Mouse (Mus musculus): ENCODE results near the gene Rabgef1. TPM values are rescaled to one million over a fixed set of nuclear protein-coding genes. Genes with fewer than 3 reads are reported as not detected.

Gene Rabgef1
- polyA plus RNA-seq, 1 experiment, result 29.9 TPM

DNA sequence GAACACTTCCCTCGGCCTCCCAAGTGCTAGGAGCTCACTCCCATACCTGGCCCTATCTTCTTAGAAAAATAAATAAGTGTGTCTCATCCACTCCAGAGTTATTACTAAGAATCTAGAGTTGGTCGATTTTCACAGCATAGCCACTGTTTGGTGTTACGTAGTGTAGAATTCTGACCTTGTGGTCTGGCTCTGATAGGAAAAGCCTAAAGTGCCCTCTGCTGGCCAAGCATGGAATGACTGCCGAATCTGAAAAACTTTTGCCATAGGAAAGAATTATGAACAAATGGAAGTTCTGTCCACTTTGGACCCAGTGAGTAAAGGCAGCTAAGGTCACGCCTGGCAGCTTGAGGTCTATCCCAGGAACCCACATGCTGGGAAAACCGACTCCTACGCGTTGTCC is 32.2 kb upstream of the Rabgef1 start:
- Histone ChIP-seq H3K27me3 (ENCODE audit: control insufficient read depth, insufficient read depth, low read length, poor library complexity, severe bottlenecking) (no peaks in the 10 kb centered on the region), H3K4me1 (ENCODE audit: control insufficient read depth, insufficient read depth, low read length) (peaks cover 2% of the 10 kb centered on the region), H3K4me3 (ENCODE audit: low read depth, low read length) (no peak overlapping the region), H3K27ac (ENCODE audit: insufficient read depth, low read length) (no peak overlapping the region), H3K36me3 (ENCODE audit: control insufficient read depth, insufficient read depth, low read length, poor library complexity, severe bottlenecking) (no peaks in the 10 kb centered on the region), H3K9ac (ENCODE audit: low read depth, poor library complexity, severe bottlenecking) (no peak overlapping the region), H3K9me3 (replicated peaks; ENCODE audit: control insufficient read depth, insufficient read depth, low read length, poor library complexity, severe bottlenecking) (no peaks in the 10 kb centered on the region)
- TF ChIP-seq CTCF (IDR thresholded peaks at IDR 0.05; ENCODE audit: low read depth, low read length) (peak; percentile 8), EP300 (IDR thresholded peaks at IDR 0.05; ENCODE audit: insufficient read depth, low read depth, low read length) (no peak), POLR2A (IDR thresholded peaks at IDR 0.05; ENCODE audit: insufficient read depth, low read length) (no peak)

DNA sequence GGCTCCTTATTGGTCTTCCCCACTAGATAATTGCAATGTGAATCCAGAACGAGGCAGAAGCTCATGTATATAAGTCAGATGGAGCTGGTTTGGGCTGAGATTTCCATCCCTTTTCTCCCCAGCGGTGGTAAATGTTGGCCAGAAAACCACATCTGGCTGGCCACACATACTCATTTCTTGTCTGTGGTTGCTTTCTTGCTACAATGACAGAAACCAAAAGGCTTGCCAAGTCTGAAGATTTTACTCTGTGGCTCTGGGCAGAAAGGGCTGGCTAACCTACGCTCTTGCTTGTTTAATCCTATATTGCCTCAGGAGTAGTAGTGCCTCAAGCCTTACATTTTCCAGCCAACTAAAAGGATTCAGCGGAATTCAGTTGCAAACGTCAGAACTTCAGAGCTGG is 30.5 kb upstream of the Rabgef1 start:
- TF ChIP-seq POLR2A (IDR thresholded peaks at IDR 0.05; ENCODE audit: insufficient read depth, low read length) (no peak), EP300 (IDR thresholded peaks at IDR 0.05; ENCODE audit: insufficient read depth, low read depth, low read length) (no peak)
- no peak overlapping the region for H3K4me3 ChIP-seq (ENCODE audit: low read depth, low read length)
- no peak overlapping the region for H3K27ac ChIP-seq (ENCODE audit: insufficient read depth, low read length)
- peaks cover 2% of the 10 kb centered on the region for H3K4me1 ChIP-seq (ENCODE audit: control insufficient read depth, insufficient read depth, low read length)
- no peaks in the 10 kb centered on the region for H3K36me3 ChIP-seq (ENCODE audit: control insufficient read depth, insufficient read depth, low read length, poor library complexity, severe bottlenecking)
- H3K27me3 ChIP-seq (ENCODE audit: control insufficient read depth, insufficient read depth, low read length, poor library complexity, severe bottlenecking), result no peaks in the 10 kb centered on the region
- H3K9ac ChIP-seq (ENCODE audit: low read depth, poor library complexity, severe bottlenecking), result no peak overlapping the region
- H3K9me3 ChIP-seq (replicated peaks; ENCODE audit: control insufficient read depth, insufficient read depth, low read length, poor library complexity, severe bottlenecking), result no peaks in the 10 kb centered on the region

DNA sequence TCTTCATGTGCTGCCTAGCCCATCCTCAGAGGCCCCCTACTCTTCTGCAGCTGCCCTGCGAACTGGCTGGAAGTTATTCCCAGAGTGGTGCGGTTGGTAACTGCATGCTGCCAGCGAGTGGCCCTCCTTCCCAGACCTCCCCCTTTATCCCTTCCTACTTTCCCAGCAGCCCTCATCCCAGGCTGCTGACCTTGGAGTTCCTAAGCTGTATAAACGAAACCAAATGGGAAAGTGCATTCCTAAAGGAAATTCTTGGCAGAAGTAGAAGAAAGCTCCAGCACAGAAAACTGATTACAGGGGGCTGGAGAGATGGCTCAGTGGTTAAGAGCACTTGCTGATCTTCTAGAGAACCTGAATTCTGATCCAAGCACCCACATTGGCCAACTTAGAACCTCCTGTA is 29.6 kb upstream of the Rabgef1 start:
- H3K4me1 ChIP-seq (ENCODE audit: control insufficient read depth, insufficient read depth, low read length), result peaks cover 2% of the 10 kb centered on the region

DNA sequence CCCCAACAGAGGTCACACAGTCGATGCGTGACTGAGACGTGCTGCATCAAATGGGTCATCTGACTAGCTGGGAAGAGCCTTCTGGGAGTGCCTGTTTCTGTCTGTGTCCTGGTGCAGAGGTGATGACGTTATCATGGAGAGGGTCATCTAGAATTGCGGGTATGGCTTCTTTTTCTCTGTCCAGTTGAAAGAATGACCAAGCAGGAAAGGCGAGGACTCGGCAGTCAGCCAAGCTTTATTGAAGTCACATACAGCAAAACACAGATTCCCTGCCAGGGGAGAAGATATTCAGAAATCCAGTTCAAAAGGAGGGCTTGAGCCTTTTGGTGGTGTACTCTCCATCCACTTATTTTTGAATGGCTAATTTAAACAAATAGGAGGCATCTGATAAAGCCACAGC is 28.5 kb upstream of the Rabgef1 start:
- Histone ChIP-seq H3K9me3 (replicated peaks; ENCODE audit: control insufficient read depth, insufficient read depth, low read length, poor library complexity, severe bottlenecking) (no peaks in the 10 kb centered on the region), H3K27me3 (ENCODE audit: control insufficient read depth, insufficient read depth, low read length, poor library complexity, severe bottlenecking) (no peaks in the 10 kb centered on the region), H3K36me3 (ENCODE audit: control insufficient read depth, insufficient read depth, low read length, poor library complexity, severe bottlenecking) (no peaks in the 10 kb centered on the region), H3K4me3 (ENCODE audit: low read depth, low read length) (no peak overlapping the region), H3K27ac (ENCODE audit: insufficient read depth, low read length) (no peak overlapping the region), H3K9ac (ENCODE audit: low read depth, poor library complexity, severe bottlenecking) (no peak overlapping the region), H3K4me1 (ENCODE audit: control insufficient read depth, insufficient read depth, low read length) (peaks cover 2% of the 10 kb centered on the region)
- TF ChIP-seq CTCF (IDR thresholded peaks at IDR 0.05; ENCODE audit: low read depth, low read length), result no peak
- TF ChIP-seq POLR2A (IDR thresholded peaks at IDR 0.05; ENCODE audit: insufficient read depth, low read length), result no peak
- no peak for TF ChIP-seq EP300 (IDR thresholded peaks at IDR 0.05; ENCODE audit: insufficient read depth, low read depth, low read length)

More for the DNA sequence above, 29.6 kb upstream of the Rabgef1 start:
- TF ChIP-seq CTCF (IDR thresholded peaks at IDR 0.05; ENCODE audit: low read depth, low read length) (no peak), POLR2A (IDR thresholded peaks at IDR 0.05; ENCODE audit: insufficient read depth, low read length) (no peak), EP300 (IDR thresholded peaks at IDR 0.05; ENCODE audit: insufficient read depth, low read depth, low read length) (no peak)
- H3K27ac ChIP-seq (ENCODE audit: insufficient read depth, low read length), result no peak overlapping the region
- no peak overlapping the region for H3K4me3 ChIP-seq (ENCODE audit: low read depth, low read length)
- H3K9me3 ChIP-seq (replicated peaks; ENCODE audit: control insufficient read depth, insufficient read depth, low read length, poor library complexity, severe bottlenecking), result no peaks in the 10 kb centered on the region
- H3K27me3 ChIP-seq (ENCODE audit: control insufficient read depth, insufficient read depth, low read length, poor library complexity, severe bottlenecking), result no peaks in the 10 kb centered on the region
- H3K9ac ChIP-seq (ENCODE audit: low read depth, poor library complexity, severe bottlenecking), result no peak overlapping the region
- no peaks in the 10 kb centered on the region for H3K36me3 ChIP-seq (ENCODE audit: control insufficient read depth, insufficient read depth, low read length, poor library complexity, severe bottlenecking)

DNA sequence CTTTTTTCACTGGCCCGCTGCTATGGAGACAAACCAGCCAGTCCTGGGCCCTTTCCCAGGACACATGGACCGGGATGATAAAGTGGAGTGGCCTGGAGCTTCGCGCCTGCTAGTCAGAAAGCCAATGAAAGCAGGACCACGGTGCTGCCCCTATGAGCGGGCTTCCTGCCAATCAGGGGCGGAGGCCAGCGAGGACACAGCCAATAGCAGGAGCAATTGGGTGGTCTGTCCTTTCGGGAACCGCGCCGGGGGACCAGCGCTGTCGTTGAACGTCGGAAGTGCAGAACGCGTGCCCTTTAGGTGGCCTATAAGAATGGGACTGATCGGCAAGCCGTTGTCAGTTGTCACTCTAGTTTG is 27.6 kb upstream of the Rabgef1 start:
- Histone ChIP-seq H3K9ac (ENCODE audit: low read depth, poor library complexity, severe bottlenecking) (no peak overlapping the region), H3K27me3 (ENCODE audit: control insufficient read depth, insufficient read depth, low read length, poor library complexity, severe bottlenecking) (no peaks in the 10 kb centered on the region), H3K4me1 (ENCODE audit: control insufficient read depth, insufficient read depth, low read length) (peaks cover 2% of the 10 kb centered on the region), H3K36me3 (ENCODE audit: control insufficient read depth, insufficient read depth, low read length, poor library complexity, severe bottlenecking) (no peaks in the 10 kb centered on the region), H3K9me3 (replicated peaks; ENCODE audit: control insufficient read depth, insufficient read depth, low read length, poor library complexity, severe bottlenecking) (no peaks in the 10 kb centered on the region), H3K4me3 (ENCODE audit: low read depth, low read length) (peak overlapping the region; percentile 62), H3K27ac (ENCODE audit: insufficient read depth, low read length) (no peak overlapping the region)
- TF ChIP-seq EP300 (IDR thresholded peaks at IDR 0.05; ENCODE audit: insufficient read depth, low read depth, low read length), result no peak
- no peak for TF ChIP-seq POLR2A (IDR thresholded peaks at IDR 0.05; ENCODE audit: insufficient read depth, low read length)
- no peak for TF ChIP-seq CTCF (IDR thresholded peaks at IDR 0.05; ENCODE audit: low read depth, low read length)

DNA sequence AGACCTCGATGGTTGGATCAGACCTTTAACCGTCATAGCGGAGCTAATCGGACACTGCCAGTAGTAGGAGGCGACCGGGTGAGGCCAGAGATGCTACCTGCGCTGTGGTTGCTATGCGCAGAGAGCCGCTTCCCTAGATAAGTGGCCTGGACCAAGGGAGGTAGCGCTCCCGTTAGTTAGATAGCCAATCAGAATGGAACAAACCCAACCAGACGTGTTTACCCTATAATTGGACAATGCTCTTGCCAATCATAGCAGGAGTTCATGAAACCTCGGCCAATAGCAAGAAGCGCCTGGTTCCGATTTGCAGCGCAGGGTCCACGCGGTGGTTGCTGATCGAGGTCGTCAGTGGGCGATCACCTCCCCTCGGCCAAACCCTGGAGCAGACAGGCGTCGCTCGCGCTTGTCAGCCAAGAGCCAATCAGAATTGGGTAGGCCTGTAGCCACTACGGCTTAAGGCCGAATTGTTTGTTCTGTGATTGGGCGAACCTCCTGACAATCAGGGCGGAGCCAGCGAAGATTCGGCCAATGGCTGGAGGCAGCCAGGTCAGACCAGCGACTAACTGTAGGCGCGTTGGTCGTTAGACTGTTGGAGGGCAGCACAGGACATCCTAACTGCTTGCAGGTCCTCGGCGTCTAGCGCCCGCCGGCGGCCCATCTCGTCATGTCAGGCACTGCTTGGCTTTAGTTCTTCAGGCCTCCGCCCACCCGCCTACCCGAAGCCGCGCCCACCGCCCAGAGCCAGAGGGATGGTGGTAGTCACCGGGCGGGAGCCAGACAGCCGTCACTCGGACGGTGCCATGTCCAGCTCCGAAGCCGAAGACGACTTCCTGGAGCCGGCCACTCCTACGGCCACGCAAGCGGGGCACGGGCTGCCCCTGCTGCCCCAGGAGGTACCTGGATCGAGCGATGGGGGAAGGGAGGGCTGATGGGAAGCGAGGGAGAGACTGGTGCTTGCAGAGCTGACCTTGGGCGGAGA is 27.0 kb upstream of the Rabgef1 start, which contains the start of gene Kctd7:
Kctd7 (plus strand) TSS at position 528 of the 979 bp plus-strand sequence.
- no peaks in the 10 kb centered on the region for H3K36me3 ChIP-seq (ENCODE audit: control insufficient read depth, insufficient read depth, low read length, poor library complexity, severe bottlenecking)
- H3K4me1 ChIP-seq (ENCODE audit: control insufficient read depth, insufficient read depth, low read length), result peaks cover 2% of the 10 kb centered on the region
- no peaks in the 10 kb centered on the region for H3K27me3 ChIP-seq (ENCODE audit: control insufficient read depth, insufficient read depth, low read length, poor library complexity, severe bottlenecking)
- no peaks in the 10 kb centered on the region for H3K9me3 ChIP-seq (replicated peaks; ENCODE audit: control insufficient read depth, insufficient read depth, low read length, poor library complexity, severe bottlenecking)
- H3K27ac ChIP-seq (ENCODE audit: insufficient read depth, low read length), result no peak within 1 kb of the TSS
- H3K9ac ChIP-seq (ENCODE audit: low read depth, poor library complexity, severe bottlenecking), result no peak within 1 kb of the TSS
- peak within 1 kb of the TSS; percentile 67 for H3K4me3 ChIP-seq (ENCODE audit: low read depth, low read length)
- TF ChIP-seq CTCF (IDR thresholded peaks at IDR 0.05; ENCODE audit: low read depth, low read length), result peak; percentile 48
- no peak for TF ChIP-seq EP300 (IDR thresholded peaks at IDR 0.05; ENCODE audit: insufficient read depth, low read depth, low read length)
- TF ChIP-seq POLR2A (IDR thresholded peaks at IDR 0.05; ENCODE audit: insufficient read depth, low read length), result no peak
